Mouse (Mus musculus) liver, embryonic 14.5 days (tissue): ENCODE measurements at regions not wholly inside any gene's neighbourhood (a gene's known extent, or its start where the extent isn't known, plus 50 kb on each side); places are given as distances from the start of the nearest gene placed in this dataset.

Source experiments
- CTCF ChIP-seq: IDR thresholded peaks from 2 replicates; pipeline ENCODE4 v1.5.1; 2016; ENCODE audit warnings: antibody characterized with exemption, low read depth, control low read depth
- EP300 ChIP-seq: IDR thresholded peaks from 2 replicates; pipeline ENCODE4 v1.6.1; 2016; ENCODE audit warnings: antibody characterized with exemption, low read depth

- no peak for TF ChIP-seq CTCF
- no peak for TF ChIP-seq EP300
Observed at GRCm38 (mm10) chr17:80780303-80780702, 52.0 kb upstream of the Map4k3 start.
